Mouse (Mus musculus) gastrocnemius, postnatal 14 days (tissue): Measurements from ENCODE around the gene Nudt4. TPM values are rescaled to one million over a fixed set of nuclear protein-coding genes. Genes with fewer than 3 reads are reported as not detected.
"Not testable (repeated sequence)": the region's sequence is repeated elsewhere in the genome, so short reads cannot be mapped to it uniquely, and the experiment has no call there.

Experiments used
- DNase-seq: peaks from one replicate; pipeline ENCODE4 v3.0.0; 2021; ENCODE audit warnings: mixed read lengths
- intact Hi-C: fragments of 180-260 bp; cut with DNase I; formaldehyde crosslinking; loops from one replicate; pipeline ENCODE4 v1.15.1; 2025; ENCODE audit warnings: low total_unique reads
- total RNA-seq, 2 experiments: library from RNA; stranded (reverse); gene quantifications; 2 replicates each; pipeline ENCODE4 v1.2.3; 2021

Nudt4 gene
- total RNA-seq, 2 experiments from 2014 or later: 173 to 192 TPM

- intact Hi-C loops: loop anchor here (5.0 kb wide), 1 partner anchor 47 kb away; no protein-coding TSS in a partner anchor
- DNase-seq: no peak
Observed at GRCm38 (mm10) chr10:95574994-95575393, 11.0 kb upstream of the Nudt4 start.

GRCm38 (mm10) chr10:95569441-95569840 lies 5.5 kb upstream of the Nudt4 start:
- intact Hi-C loops: loop anchor here (10.0 kb wide), 1 partner anchor 95 kb away; no protein-coding TSS in a partner anchor
- DNase-seq: no peak

- no peak for DNase-seq
- intact Hi-C loops: loop anchor here (10.0 kb wide), 1 partner anchor 97 kb away; no protein-coding TSS in a partner anchor
Observed at GRCm38 (mm10) chr10:95568016-95568415, 4.1 kb upstream of the Nudt4 start.

GRCm38 (mm10) chr10:95567550-95567949 lies 3.6 kb upstream of the Nudt4 start:
- no peak for DNase-seq
- intact Hi-C loops: loop anchor here (10.0 kb wide), 1 partner anchor 97 kb away; no protein-coding TSS in a partner anchor

GRCm38 (mm10) chr10:95566786-95567185 lies 2.8 kb upstream of the Nudt4 start:
- intact Hi-C loops: loop anchor here (10.0 kb wide), 1 partner anchor 98 kb away; no protein-coding TSS in a partner anchor
- DNase-seq: no peak

GRCm38 (mm10) chr10:95565156-95565854 lies 1.4 kb upstream of the Nudt4 start:
- intact Hi-C loops: loop anchor here (10.0 kb wide), 1 partner anchor 99 kb away; no protein-coding TSS in a partner anchor
- DNase-seq: no peak

GRCm38 (mm10) chr10:95562859-95563841 lies 796 bp downstream of the Nudt4 start:
- intact Hi-C loops: loop anchor here (10.0 kb wide), 1 partner anchor 102 kb away; no protein-coding TSS in a partner anchor
- peak; percentile 57 for DNase-seq

- intact Hi-C loops: loop anchor here (10.0 kb wide), 1 partner anchor 102 kb away; no protein-coding TSS in a partner anchor
- DNase-seq: no peak
Observed at GRCm38 (mm10) chr10:95562395-95562794, 1.6 kb downstream of the Nudt4 start.

GRCm38 (mm10) chr10:95561616-95562015 lies 2.3 kb downstream of the Nudt4 start:
- intact Hi-C loops: loop anchor here (10.0 kb wide), 1 partner anchor 103 kb away; no protein-coding TSS in a partner anchor
- DNase-seq: no peak

GRCm38 (mm10) chr10:95560394-95560983 lies 3.5 kb downstream of the Nudt4 start:
- no peak for DNase-seq
- intact Hi-C loops: loop anchor here (10.0 kb wide), 1 partner anchor 104 kb away; no protein-coding TSS in a partner anchor

- no peak for DNase-seq
- intact Hi-C loops: loop anchor here (5.0 to 10.0 kb wide), 4 partner anchors 235 to 475 kb away; no protein-coding TSS in a partner anchor
Observed at GRCm38 (mm10) chr10:95559426-95559825, 4.5 kb downstream of the Nudt4 start.

GRCm38 (mm10) chr10:95557337-95557828 lies 6.6 kb downstream of the Nudt4 start:
- intact Hi-C loops: loop anchor here (5.0 to 10.0 kb wide), 4 partner anchors 237 to 477 kb away; no protein-coding TSS in a partner anchor
- DNase-seq: no peak

GRCm38 (mm10) chr10:95555866-95556265 lies 8.1 kb downstream of the Nudt4 start:
- DNase-seq: peak; percentile 24
- intact Hi-C loops: loop anchor here (5.0 to 10.0 kb wide), 4 partner anchors 239 to 479 kb away; no protein-coding TSS in a partner anchor

- intact Hi-C loops: loop anchor here (10.0 kb wide), 2 partner anchors 242 to 482 kb away; no protein-coding TSS in a partner anchor
- DNase-seq: no peak
Observed at GRCm38 (mm10) chr10:95552326-95552725, 11.6 kb downstream of the Nudt4 start.

- intact Hi-C loops: loop anchor here (10.0 kb wide), 2 partner anchors 243 to 483 kb away; no protein-coding TSS in a partner anchor
- DNase-seq: no peak
Observed at GRCm38 (mm10) chr10:95551752-95552151, 12.2 kb downstream of the Nudt4 start.

GRCm38 (mm10) chr10:95550506-95550905 lies 13.4 kb downstream of the Nudt4 start:
- no peak for DNase-seq
- intact Hi-C loops: loop anchor here (10.0 kb wide), 2 partner anchors 244 to 484 kb away; no protein-coding TSS in a partner anchor

GRCm38 (mm10) chr10:95549080-95549479 lies 14.9 kb downstream of the Nudt4 start:
- intact Hi-C loops, DNase-seq: not testable (repeated sequence)

GRCm38 (mm10) chr10:95548154-95548826 lies 15.7 kb downstream of the Nudt4 start:
- intact Hi-C loops: no loop called here
- no peak for DNase-seq
